Mouse (Mus musculus) thymus, postnatal 10 days (tissue): ENCODE measurements around the gene Unc79.

Experiments used
- DNase-seq, 2 experiments: peaks; one replicate each; pipeline ENCODE4 v3.0.0; 2021; ENCODE audit warnings: low spot score in 2 of 2

Unc79 gene

DNA sequence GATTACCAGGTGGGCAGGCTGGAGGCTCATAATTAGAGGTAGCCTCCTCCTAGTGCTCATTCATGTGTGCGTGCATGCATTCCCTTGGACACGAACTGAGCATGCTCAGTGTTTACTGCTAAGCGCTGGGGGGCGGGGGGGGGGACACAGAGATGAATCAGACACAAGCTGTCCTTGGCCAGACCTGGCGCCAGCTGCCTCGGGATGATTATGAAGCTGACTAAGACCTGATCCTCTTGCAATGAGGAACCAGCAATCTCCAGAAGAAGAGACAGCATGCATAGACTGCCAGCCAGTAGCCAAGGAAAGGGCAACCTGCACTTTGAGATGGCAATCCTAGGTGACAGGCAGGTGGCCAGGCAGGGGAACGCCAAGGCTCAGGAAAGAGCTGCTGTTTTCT is 256.9 kb downstream of the Unc79 start:
- DNase-seq, result no peak

DNA sequence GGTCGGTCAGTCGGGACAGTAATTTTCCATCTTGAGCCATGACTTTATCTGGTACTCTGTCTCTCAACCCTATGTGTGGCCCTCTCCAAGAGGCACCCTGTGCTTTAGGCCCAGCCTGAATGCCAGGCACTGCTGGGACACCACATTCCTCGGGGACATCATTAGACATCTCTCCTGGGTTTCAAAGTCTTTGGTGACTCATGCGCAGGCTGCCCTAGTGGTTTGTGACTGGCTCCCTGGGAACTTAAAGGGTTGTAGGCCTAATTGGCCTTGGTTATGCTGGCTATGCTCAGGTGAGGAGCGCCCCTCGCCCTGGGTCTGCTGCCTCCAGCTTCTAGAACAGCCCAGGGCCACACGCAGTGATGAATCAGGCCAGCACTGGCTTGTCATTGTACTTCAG is 260.9 kb downstream of the Unc79 start:
- DNase-seq, result no peak

DNA sequence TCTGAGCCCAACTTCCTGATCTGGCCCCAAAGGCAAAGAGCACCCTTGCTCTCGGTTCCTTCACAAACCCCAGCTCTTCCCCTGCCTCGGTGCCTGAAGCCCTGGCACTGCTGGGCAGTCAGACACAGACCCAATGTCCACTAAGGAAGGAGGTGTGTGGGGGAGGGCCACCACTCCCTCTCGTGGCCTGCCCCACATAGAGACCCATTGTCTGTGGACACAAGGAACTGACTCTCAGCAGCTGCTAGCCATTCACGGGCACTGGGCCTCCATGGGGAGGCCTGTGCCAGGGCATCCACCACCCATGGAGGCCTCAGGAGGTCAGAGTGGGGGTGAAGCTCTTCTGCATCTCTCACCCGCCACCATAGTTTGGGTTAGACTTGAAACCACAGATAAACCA is 262.4 kb downstream of the Unc79 start:
- no peak for DNase-seq

DNA sequence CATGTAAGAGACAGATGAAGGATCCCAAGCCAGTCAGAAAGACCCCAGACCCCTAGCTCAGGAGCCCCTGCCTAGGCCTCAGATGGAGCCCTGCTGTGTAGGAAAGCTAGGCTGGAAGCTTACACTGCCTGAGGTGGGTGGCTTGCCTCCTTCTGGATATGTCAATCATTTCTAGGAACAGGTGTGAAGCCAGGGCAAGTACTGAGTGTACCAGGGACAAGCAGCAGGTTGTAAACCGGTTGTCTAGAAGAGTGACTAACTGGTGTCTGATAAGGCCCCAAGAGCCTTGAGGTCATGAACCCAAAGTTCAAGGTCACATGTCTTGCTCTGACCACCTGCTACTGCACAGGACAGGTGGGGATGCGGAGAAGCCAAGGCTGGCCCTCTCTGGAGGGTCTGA is 264.9 kb downstream of the Unc79 start:
- no peak for DNase-seq

DNA sequence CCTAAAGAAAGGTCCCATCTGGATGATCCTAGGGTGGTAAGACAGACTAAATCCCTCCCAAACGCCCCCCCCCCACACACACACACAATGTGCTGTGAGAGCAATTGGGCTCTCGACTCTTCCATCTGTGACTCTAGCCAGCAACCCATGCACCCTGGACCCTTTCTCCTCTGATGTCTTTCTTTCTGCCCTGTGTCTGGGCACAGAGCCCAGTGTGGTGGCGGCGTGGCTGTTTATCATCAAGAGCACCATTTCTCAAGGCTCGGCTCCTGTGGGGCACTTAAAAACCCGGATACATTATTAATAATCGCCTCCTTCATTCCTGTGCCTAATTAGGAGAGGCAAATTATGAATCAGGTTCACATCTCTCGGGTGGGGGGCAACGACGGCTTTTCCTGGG is 265.6 kb downstream of the Unc79 start:
- DNase-seq, result no peak

DNA sequence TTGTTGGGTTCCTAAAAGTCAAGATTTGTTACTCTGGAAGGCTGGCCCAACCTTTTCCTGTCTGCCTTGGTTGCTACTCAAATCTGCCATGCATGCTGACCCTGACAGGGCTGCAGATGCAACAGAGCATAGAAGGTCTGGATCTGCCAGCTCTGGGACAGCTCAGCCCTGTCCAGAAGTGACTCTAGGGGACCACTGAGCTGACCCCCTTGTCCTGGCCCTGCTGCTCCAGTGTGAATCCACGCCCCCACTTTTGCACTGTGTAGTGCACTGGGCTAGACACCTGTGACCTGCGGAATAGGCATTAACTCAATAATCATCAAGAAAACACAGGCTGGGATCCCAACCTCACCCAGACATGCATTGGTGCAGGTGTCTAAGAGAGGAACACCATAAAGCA is 266.1 kb downstream of the Unc79 start:
- no peak for DNase-seq

DNA sequence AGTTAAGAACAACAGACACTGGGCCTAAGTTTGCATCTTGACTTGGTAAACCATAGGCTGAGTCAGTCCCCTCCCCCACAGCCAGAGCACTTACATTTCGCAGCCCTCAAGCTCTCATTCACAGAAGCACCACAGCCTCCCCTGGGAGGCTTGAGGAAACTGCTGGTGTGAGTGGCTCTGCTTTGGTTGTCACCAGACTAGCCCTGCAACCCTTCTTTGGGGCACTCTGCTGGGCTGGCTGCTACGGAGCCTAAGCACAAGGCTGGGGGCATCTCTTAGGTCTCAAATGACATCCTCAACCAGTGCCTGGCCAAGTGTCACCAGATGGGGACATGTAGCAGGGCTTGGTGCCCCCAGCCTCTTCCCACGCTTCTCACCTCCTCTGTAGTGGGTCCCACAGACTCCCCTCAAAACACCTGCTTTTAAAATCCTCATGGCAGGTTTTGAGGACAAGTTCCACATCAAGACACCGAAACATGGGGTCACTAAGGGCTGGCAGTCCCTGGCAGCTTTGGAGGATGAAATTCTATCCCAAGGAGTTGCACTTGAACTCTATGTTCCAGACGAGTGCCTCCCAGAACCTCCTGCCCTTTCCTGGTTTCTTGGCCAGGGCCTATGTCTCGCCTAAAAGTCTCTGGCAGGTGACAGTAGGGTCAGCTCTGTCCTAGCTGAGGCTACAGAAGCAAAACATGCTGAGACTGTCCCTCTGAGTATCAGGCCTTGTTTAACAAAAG is 267.4 kb downstream of the Unc79 start:
- no peak for DNase-seq

DNA sequence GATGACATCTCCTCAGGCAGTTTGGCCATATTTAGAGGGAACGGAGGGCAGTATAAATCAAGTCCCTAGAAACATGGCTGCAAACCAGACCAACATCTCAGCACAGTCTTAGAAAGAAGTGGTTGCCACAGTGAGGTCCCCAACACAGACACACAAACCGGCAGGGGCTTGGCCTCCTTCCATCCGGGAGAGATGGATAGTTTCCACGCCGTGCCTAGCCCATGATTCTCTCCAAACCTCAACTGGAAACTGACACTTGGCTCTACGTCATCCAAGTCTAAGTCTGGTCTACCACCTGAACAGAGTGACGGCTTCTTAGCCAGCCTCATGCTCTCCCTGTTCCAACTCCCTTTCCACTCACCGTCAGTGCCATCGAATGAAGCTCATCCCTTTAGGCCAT is 275.0 kb downstream of the Unc79 start:
- DNase-seq, result no peak

DNA sequence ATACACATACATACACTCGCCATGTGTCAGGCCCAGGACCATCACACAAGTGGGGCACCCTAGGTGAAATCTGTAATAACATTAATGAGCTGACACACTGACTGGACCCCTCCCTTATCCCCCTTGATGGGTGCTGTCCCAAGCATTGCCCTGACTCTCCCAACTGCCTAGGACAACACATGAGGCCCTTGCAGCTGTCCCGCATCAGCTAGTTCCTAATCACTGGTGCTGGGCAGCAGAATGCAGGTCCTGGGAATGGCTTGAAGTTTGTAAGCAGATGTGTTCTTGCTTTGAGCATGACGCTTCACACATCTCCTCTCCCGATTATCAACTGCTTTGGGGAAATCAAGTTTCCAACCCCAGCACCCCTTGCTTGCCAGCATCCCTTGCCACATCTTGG is 277.5 kb downstream of the Unc79 start:
- no peak for DNase-seq

DNA sequence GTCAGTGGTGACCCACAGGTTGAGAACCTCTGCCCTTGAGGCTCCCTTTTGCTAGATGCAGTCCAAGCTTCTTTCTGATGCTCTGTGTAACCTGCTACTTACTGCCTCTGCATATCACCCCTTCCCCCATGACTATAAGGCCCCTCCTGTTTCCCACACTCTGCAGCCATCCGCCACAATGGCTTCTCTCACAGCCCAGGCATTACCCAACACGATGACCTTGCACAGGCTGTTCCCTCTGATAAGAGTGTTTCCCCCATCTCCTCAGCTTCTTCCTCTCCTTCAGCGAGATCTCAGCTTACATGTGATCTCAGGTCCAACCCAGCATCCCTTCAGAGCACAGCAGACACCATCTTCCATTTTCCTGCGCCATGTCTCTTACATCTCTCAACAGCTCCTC is 280.4 kb downstream of the Unc79 start:
- no peak for DNase-seq
